Mouse (Mus musculus) heart, adult 18-20 months (tissue): Measurements from ENCODE around the gene Nubp2. TPM values are rescaled to one million over a fixed set of nuclear protein-coding genes. Genes with fewer than 3 reads are reported as not detected.
A peak's percentile ranks its signal among the peaks of the same experiment; 100 is the strongest.

Experiments
- DNase-seq, 2 experiments: peaks; one replicate each; pipeline ENCODE4 v3.0.0; 2021 to 2022; ENCODE audit warnings: mixed read lengths in 1 of 2
- long read RNA-seq, 2 experiments: library from polyadenylated mRNA; stranded (forward); transcript quantifications; one replicate each; pipeline ENCODE4 v2.0.0; 2021
- total RNA-seq, 2 experiments: library from RNA; stranded (reverse); gene quantifications; 2 replicates each; pipeline ENCODE4 v1.2.3; 2021

Gene Nubp2
- total RNA-seq: 10 to 100 TPM; 20.0 to 21.3 TPM
- long read RNA-seq, experiment 1, transcript Nubp2-201 (7 exons, 1,427 nt): major isoform, 15 of 21 reads
- long read RNA-seq, experiment 1, partial matches to known transcripts: 1 of 21 reads
- long read RNA-seq, experiment 1, other reads (novel, unspliced or antisense): 4 of 21 reads
- long read RNA-seq, experiment 2, transcript Nubp2-201 (7 exons, 1,427 nt): major isoform, 11 of 17 reads
- long read RNA-seq, experiment 2, partial matches to known transcripts: 0 of 17 reads
- long read RNA-seq, experiment 2, other reads (novel, unspliced or antisense): 0 of 17 reads

DNA sequence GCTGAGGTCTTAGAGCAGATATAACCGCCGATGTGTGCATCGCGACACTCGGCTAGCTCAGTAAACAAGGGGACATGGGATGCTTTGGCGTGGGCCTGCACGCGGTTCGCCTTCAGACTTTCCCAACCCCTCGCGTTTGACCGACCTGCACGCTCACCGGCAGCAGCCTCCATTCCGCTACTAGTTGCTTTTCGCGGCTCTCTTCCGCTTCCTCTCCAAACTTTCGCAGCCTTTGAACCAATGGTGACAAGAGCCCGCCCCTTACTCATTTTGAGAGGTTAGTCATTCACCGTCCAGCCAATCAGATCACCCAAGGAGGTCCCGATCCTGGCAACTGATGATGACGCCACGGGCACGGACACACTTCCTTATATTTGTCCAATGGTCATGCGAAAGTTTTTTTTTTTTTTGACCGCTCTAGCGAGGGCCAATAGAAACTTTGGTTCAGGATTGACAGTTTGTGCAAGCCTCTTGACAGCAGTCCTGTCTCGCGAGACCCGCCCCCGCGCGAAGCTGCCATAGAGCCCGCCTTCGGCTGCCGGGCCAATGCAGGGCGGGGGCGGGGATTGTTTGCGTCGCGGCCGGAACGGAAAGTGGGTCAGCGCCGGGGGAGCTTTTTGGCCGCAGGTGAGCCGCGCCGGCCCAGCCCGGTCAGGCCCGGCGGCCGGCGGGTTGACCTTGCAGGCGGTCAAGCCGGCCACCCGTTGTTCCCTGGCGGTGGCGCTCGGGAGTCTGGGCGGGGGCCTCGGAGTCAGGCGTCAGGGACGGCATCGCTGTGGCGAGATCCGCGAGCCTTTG is at the start of gene Nubp2, which contains the start of gene Spsb3:
TSS of gene Nubp2 (minus strand) at position 216 of the 798 bp plus-strand sequence.
TSS of gene Spsb3 (plus strand) at position 510 of the 798 bp plus-strand sequence.
- DNase-seq: peak; percentile 98 to 100

DNA sequence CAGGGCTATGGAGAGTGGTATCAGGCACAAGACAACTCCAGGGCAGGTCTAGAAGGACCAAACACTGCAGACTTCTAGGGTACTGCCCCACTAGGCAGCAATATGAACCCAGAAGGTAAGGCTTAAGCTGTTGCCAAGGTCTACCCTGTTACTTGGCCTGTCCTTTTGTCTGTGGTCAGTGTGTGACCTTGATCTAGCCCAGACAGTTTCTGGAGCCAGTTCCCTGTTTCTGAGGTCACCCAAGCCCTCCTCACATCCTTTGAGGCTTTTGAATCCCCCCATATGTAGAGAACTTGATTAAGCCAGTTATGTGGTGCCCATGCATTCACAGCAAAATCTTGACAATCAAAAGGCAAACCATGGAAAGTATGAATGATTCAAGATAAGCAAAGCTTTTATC is 49.5 kb upstream of the Nubp2 start:
- no peak for DNase-seq

DNA sequence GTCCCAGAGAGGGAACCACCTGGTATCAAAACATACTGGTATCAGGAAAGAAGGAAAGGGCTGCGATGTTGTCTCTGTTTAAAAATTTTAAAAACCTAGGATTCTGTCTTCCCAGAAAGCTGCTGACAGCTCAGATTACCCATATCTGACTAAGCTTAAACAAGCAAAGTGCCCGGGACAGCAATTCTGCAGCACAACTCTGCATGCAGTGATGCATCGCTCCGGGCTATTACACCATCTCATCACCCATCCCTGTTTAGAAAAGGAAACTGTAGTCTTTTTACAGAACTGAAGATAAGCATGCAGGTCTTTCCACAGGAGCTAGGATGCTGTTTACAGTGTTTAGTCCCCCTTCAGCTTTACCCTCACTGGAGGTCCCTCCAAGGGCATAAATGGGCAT is 48.8 kb upstream of the Nubp2 start:
- no peak for DNase-seq

DNA sequence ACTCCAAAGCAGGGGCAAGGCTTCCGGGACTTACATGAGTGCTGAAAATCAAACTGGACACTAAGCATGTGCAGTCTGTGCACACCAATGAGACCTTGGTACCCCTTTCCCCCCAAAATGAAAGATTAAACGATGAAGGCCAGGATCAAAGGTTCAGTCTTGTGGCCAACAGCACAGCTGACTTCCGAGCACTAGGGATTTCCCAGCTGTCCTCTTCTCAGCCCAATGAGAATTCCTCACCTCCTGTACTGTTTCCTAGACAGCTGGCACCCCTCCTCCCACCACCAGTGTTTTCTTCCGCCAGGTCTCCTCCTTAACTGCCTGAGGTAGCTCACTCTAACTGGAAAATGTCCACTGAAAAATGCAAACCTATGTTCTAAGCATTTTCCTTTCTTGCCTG is 47.0 kb upstream of the Nubp2 start:
- DNase-seq: no peak

DNA sequence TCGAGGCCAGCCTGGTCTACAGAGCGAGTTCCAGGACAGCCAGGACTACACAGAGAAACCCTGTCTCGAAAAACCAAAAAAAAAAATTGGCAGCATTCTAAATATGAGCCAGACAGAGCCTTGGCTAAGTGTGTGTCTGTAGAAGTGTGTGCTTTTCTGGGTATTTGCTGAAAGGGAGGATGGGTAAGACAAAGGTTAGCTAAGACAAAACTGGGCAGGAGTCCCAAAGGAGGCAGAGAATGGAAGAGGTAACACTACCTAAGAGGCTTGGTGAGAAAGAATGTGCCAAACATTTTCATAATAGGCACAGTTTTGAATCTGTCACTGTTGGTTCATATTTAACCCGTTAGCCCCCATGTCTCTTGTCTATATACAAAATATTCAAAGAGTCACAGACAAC is 46.3 kb upstream of the Nubp2 start:
- DNase-seq: no peak

DNA sequence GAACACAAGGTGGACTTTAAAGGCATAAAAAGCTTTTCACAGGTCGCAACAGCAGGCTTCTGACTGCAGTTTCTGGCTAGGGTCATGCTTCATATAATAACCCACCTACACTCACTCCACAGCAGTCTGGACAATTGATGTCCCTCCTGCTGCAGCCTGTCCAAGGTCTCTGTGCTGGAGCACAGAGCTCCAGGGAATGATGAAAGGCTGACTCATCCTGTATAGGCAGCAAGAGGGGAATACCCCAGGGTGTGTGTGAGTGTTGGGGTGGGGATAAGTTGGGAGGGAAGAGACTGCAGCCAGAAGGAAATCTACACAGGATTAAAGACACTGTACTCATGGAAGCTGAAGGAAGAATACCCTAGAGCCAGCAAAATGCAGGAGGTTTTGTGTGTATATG is 43.4 kb upstream of the Nubp2 start:
- peak in 1 of 2 experiments; percentile 8 for DNase-seq

DNA sequence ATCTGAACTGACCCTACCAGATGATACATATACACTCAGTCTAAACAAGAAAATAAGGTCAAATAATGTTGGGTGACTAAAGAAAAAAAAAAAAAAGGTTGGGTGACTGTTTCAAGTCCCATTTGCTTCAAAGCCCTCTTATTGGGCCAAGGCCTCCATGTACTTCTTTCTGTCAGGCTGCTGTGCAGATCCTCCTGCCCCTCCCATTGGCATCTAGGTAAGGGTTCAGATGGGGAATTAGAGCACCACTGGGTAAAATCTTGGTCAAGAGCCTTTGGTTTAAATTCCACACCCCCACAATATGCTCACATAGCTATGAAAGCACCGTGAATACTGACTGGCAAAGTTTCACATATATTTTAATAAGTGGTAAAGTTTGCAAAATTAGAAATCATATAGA is 37.1 kb upstream of the Nubp2 start:
- DNase-seq: no peak

DNA sequence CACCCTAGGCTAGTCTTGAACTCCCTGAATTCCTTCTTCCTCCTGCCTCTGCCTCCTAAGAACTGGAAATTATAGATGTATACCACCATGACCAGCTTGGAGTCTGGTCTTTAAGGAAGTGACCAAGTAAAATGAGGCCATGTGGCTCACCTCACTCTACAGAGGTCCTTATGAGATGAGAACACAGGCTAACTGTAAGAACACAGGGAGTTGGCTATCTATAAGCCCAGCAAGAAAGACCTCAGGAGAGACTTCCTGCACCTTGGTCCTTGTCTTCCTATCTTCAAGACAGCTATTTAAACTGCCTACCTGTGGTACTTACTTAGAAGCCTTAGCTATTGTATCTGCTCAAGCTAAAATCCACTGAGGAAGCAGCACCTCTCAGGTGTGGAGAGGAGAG is 27.8 kb upstream of the Nubp2 start:
- DNase-seq: no peak

DNA sequence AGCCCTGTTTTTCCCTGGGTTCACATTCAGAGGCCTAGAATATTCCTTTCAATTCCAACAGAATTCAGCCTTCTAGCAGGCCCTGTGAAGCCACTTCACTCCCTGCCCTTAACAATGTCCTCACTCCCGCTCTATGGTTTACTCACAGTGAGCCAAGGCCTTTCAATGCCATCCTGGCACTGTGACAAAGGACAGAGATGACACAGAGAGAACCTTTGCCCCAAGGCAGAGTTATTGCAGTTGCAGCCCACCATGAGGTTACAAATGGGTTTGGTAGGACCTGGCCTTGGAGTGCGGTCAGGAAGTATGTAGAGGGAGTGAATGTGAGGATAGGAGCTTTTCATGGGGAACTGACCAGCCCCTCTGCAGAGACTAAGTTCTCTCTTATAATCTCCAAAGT is 21.4 kb upstream of the Nubp2 start:
- DNase-seq: no peak

DNA sequence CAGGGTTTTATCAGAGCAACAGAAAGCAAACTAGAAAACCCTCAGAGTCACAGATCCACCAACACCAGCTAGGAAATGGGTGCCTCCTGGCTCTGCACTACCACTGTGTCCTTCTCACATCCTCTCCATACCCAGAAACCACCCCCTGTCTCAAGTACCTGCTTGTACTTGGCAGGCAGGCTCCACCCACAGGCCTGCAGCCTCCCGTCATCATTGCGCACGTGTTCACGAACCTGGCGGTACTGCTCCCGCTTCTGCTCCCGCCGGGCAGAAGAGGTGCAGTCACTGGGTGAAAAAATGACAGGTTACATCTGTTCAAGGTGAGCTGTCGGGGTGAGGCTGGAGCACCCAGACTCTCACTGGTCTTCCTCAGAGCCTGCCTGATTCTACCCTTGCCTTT is 17.6 kb upstream of the Nubp2 start:
- DNase-seq: no peak

DNA sequence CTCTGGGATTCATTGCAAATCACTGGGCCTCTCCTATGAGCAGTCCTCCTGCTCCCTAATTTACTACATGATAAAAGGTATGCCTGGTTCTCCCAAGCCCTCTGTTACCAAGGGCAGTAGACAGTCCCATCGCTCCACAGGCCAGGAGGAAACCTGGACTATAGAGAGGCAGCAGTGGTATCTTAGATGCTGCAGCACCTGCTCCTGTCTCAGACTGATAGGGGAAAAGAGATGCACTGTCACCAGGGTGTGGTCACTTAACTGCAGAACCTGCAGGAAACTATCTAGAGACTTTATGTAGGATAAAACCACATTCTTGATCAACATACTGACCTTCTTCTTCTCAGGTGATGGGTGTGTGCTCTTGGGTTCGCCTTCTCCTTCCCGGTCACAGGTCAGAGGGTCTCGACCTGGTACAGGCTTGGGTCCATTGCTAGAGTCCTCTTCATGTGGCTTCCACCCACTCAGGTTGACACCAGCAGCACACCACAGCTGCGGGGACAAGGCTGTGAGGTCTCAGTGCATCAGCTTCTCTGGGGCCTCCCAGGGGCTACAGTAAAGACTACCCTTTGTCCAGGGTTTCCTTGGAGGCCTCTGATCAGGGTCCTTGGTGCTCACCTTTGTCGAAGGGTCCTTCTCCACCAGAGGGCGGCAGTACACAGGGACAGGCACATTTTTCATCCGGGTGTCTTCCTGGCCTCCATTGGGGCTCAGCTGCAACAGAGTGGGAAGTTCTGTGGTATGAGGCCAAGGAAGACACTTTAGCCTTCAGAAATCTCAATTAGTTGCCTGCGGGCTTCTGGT is 16.7 kb upstream of the Nubp2 start:
- no peak for DNase-seq

DNA sequence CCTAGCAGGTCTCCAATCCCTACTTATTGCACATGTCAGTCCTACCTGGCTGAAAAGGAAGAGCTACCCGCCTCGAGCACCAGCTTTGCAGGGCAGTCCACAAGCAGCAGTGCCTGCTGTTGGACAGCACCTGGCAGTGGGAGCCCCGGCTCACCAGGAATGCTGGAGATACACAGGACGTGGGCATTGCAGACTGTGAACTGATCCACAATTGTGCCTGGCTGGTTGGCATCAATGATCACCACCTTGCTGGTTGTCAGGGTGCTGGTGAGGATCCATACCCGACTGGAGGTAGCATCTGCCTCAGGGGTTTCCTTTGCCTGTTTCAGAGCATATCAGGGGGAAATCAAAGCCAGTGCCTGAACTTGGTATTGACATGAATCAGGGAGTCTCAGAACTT is 16.0 kb upstream of the Nubp2 start:
- DNase-seq: no peak

DNA sequence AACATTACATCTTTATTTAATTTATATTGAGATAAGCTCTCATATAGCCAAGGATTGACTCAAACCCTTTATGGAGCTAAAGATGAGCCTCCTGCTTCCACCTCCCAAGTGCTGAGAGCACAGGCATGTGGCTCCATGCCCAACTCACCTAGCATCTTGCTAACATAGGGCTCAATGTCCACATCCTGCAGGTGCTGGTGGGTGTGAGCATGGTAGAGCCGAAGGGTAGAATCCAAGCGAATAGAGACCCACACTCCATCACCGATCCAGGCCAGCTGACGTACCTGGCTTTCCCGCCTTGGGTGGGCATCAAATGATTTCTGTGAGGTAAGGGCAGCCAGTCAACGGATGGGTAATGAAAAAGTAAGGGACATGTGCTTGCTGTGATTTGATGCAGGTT is 13.9 kb upstream of the Nubp2 start:
- no peak for DNase-seq

DNA sequence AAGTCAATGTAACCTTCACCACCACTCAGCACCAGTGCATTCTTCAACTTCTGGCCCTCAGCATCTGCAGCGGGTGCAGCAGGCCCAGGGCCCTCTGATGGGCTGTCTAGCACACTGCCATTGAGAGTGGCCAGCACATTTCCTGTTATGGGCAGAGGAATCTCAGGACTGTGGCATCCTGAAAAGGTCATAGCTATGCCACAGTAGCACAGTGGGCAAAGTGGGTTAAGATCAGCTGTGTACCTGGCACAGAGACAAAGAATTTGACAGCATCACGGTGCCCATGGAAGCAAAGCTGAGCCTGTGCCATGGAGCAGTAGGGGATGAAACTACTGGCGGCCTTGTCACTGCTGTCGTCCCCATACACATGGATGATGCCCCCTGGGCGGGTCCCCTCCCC is 13.0 kb upstream of the Nubp2 start:
- peak; percentile 62 to 79 for DNase-seq

DNA sequence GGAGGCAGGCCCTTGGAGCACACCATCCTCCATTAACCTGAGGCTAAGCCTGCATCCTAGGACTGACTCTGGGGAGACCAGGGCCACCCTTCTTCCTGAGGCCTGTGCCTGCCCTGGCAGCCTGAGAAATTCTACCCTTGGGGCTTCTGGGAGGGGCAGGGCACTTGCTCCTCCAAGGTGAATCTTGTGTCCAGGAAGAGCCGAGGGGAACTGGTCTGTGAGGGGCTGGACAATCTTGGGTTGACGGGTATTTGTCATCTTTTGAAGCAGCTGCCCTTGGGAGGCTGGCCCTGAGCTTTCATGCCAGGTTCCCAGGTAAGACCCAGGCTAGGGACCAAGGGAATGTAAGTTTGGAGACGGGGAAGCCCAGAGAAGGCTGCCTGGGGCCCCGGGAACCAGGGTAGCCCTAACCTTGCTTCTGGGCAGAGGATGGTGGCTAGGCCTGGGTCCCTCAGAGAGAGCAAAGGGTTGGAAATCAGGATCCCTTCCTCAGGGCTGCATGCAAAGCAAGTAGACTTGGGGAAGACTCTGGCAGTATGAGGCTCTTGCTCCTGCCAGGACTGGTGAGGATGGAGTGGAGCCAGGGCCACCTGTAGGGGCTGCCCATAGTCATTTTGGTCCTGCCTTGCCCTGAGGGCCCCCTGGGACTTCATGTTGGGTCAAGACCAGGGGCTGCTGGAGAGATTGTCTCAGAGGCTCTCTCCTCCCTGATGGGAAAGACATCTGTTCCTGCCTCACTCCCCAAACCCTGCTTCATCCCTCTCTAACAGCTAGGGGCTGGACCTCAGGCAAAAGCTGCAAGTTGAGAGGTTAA is 12.1 kb upstream of the Nubp2 start:
- no peak for DNase-seq

DNA sequence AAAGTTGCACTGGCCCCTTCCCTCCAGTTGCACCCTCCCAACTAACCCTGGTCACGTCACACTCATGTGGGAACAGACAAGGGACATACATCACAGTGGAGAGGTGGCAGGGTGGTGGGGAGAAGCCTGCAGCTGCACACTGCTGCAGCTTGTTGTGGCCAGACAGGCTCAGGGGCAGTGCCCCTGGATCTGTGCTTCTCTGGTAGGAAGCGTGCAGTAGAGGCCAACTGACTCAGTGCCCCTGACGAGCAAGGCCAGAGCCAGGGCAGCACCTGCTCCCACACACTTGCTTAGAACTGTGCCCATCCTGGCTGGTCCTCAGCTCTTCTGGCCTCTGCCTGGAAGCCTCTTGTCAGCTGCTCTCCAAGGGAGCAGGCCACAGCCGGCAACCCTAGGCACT is 11.5 kb upstream of the Nubp2 start:
- no peak for DNase-seq

DNA sequence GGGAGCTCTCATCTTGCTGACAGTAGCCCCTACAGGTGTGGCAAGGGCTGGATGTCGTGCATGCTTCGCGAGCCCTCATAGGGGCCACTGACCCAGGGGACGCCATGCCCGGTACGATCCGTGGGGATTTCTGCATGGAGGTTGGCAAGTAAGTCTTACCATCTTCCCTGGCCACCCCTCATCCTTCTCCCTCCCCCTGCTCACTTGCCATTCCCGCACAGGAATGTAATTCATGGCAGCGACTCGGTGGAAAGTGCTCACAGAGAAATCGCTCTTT is 10.8 kb upstream of the Nubp2 start:
- no peak for DNase-seq

DNA sequence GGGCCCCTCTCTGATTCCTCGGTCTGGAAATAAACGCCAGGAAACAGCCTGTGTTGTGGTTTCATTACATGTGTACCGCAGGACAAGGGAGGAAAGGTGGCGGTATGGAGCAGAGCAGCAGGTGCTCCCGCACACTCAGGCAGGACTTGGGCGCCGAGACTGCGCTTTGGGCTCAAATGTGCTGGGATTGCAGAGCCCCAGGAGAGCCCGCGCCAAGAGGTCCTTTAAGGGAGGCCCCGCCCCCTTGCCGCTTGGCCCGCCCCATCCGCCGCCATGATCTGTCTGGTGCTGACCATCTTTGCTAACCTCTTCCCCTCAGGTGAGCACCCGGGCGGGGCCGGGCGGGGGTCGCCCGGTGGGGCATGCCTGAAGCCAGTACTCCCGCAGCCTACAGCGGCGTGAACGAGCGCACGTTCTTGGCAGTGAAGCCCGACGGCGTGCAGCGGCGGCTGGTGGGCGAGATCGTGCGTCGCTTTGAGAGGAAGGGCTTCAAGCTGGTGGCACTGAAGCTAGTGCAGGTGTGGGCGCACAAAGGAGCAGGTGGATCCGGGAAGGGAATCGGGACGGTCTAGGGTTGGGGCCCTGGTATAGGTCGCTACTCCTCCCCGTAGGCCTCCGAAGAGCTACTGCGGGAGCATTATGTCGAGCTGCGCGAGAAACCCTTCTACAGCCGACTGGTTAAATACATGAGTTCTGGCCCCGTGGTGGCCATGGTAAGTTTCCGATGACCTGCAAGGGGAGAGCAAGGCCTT is 10.3 kb upstream of the Nubp2 start, which contains the start of gene Nme3:
TSS of gene Nme3 (plus strand) at position 260 of the 752 bp plus-strand sequence.
- DNase-seq: peak; percentile 74 to 84

DNA sequence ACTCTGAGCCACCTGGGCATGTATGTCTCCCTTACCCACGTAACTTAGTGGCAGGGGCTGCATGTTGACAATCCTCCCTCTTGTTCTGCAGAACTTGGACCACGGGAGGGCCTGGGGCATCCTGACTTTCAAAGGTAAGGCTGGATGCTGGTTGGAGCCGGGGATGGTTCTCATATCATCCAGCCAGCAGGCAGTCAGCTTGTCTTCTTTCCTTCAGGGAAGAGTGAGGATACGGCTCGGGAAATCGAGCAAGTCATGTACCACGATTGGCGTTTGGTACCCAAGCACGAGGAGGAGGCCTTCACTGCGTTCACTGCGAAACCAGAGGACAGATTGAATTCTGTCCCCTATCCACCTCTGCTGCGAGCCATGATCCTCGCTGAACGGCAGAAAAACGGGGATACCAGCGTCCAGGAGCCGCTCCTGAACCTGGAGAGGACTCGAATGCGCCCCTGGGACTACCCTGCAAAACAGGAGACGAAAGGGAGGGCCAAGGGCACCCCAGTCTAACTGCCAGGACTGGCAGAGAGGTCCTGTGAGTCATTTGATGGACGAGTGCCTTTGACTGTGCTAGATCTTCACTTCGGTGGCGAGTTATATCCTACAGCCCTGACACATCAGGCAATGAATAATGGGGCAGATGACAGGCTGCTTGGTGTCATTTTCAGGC is 9.6 kb upstream of the Nubp2 start:
- peak in 1 of 2 experiments; percentile 43 for DNase-seq

DNA sequence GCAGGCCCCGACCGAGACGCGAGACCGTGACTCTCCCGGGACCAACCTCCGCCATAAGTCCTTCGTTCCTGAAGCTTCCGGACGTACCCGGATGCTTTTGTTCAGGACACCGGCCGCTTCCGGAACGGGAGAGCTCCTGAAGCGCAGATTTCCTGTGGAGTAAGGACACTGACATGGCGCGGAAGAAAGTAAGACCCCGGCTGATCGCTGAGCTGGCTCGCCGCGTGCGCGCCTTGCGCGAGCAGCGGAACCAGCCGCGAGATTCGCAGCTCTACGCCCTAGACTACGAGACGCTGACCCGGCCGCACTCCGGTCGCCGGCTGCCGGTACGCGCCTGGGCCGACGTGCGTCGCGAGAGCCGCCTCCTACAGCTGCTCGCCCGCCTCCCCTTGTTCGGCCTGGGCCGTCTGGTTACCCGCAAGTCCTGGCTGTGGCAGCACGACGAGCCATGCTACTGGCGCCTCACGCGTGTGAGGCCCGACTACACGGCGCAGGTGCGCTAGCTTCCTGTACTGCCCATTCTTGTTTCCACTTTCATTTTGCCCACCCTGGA is 8.9 kb upstream of the Nubp2 start, which contains the start of the genes Eme2 and Mrps34:
TSS of gene Eme2 (minus strand) at position 93 of the 553 bp plus-strand sequence.
TSS of gene Mrps34 (plus strand) at position 122 of the 553 bp plus-strand sequence.
- peak; percentile 89 to 91 for DNase-seq
